Mouse (Mus musculus): Measurements from ENCODE around the gene Hoxd11. TPM values are rescaled to one million over a fixed set of nuclear protein-coding genes. Genes with fewer than 3 reads are reported as not detected.

Hoxd11 gene
- total RNA-seq, 2 experiments from 2014 or later, result not detected

- DNase-seq (ENCODE audit: low spot score in 2 of 2), result no peak
Observed at GRCm38 (mm10) chr2:74680561-74681398, 1.4 kb downstream of the Hoxd11 start.

GRCm38 (mm10) chr2:74681594-74682531 is 2.5 kb downstream of the Hoxd11 start:
- DNase-seq (ENCODE audit: low spot score in 2 of 2), result no peak

- no peak for DNase-seq (ENCODE audit: low spot score in 2 of 2)
Observed at GRCm38 (mm10) chr2:74682796-74683195, 3.4 kb downstream of the Hoxd11 start.

GRCm38 (mm10) chr2:74683471-74683951 is 4.2 kb downstream of the Hoxd11 start:
- DNase-seq (ENCODE audit: low spot score in 2 of 2), result no peak

- no peak for DNase-seq (ENCODE audit: low spot score in 2 of 2)
Observed at GRCm38 (mm10) chr2:74684106-74684505, 4.7 kb downstream of the Hoxd11 start.

GRCm38 (mm10) chr2:74685059-74685603 is 5.8 kb downstream of the Hoxd11 start:
- no peak for DNase-seq (ENCODE audit: low spot score in 2 of 2)

- DNase-seq (ENCODE audit: low spot score in 2 of 2), result peak; percentile 51 to 58
Observed at GRCm38 (mm10) chr2:74686301-74686987, 7.1 kb downstream of the Hoxd11 start.

- DNase-seq (ENCODE audit: low spot score in 2 of 2), result no peak
Observed at GRCm38 (mm10) chr2:74686988-74687697, 7.8 kb downstream of the Hoxd11 start.

- no peak for DNase-seq (ENCODE audit: low spot score in 2 of 2)
Observed at GRCm38 (mm10) chr2:74687698-74688555, 8.6 kb downstream of the Hoxd11 start.

GRCm38 (mm10) chr2:74688795-74689573 is 9.6 kb downstream of the Hoxd11 start:
- DNase-seq (ENCODE audit: low spot score in 2 of 2), result no peak

GRCm38 (mm10) chr2:74689574-74690337 is 10.4 kb downstream of the Hoxd11 start:
- no peak for DNase-seq (ENCODE audit: low spot score in 2 of 2)

GRCm38 (mm10) chr2:74690338-74690716 is 11.0 kb downstream of the Hoxd11 start:
- DNase-seq (ENCODE audit: low spot score in 2 of 2), result no peak

GRCm38 (mm10) chr2:74691022-74691951 is 11.9 kb downstream of the Hoxd11 start, which contains the start of gene Hoxd10:
TSS of gene Hoxd10 (plus strand) at chr2:74691924.
- DNase-seq (ENCODE audit: low spot score in 2 of 2), result no peak

- DNase-seq (ENCODE audit: low spot score in 2 of 2), result no peak
Observed at GRCm38 (mm10) chr2:74691995-74692807, 12.8 kb downstream of the Hoxd11 start.

GRCm38 (mm10) chr2:74692808-74693431 is 13.6 kb downstream of the Hoxd11 start:
- no peak for DNase-seq (ENCODE audit: low spot score in 2 of 2)

All from left cerebral cortex, adult 18-20 months (tissue).